Comparison of ENCODE assay signal across 20 mouse cellular contexts in genomic region chr15:30460341-30461125, GRCm38 (mm10).
A peak's percentile ranks its signal among the peaks of the same experiment; 100 is the strongest.
DNase-seq lines count a peak whose midpoint lies in the region; ATAC-seq lines count a peak whose summit lies in the region.
"Had no signal": no experiment of that assay in that cellular context is flagged by ENCODE, and none has a peak within 500 bp of the region (broad histone marks: within the 10 kb centered on the region; RNA-seq: fewer than 3 reads in every experiment).

No protein-coding gene starts in this region.

- no peaks in the 10 kb centered on the region for H3K9me3 ChIP-seq in hindbrain, embryonic 15.5 days
- H3K9me3 ChIP-seq: embryonic facial prominence, embryonic 13.5 days; G1E; heart, embryonic 12.5 days; intestine, embryonic 15.5 days; kidney, embryonic 15.5 days; limb, embryonic 10.5 days; stomach, embryonic 15.5 days had no signal

- 44% methylated on average over 9 of the region's 9 CpGs for WGBS in hindbrain, embryonic 15.5 days

- no peaks in the 10 kb centered on the region for H3K27me3 ChIP-seq in hindbrain, embryonic 15.5 days
- H3K27me3 ChIP-seq: embryonic facial prominence, embryonic 13.5 days; heart, embryonic 12.5 days; intestine, embryonic 15.5 days; kidney, embryonic 15.5 days; stomach, embryonic 15.5 days had no signal

- H3K4me2 ChIP-seq in hindbrain, embryonic 15.5 days: peak overlapping the region; percentile 8; the same call in 1 of the 2 replicates
- H3K4me2 ChIP-seq: embryonic facial prominence, embryonic 13.5 days; heart, embryonic 12.5 days; intestine, embryonic 15.5 days; kidney, embryonic 15.5 days; liver, embryonic 11.5 days; stomach, embryonic 15.5 days had no signal

- no peak overlapping the region for H3K9ac ChIP-seq in hindbrain, embryonic 15.5 days
- H3K9ac ChIP-seq: embryonic facial prominence, embryonic 13.5 days; heart, embryonic 12.5 days; intestine, embryonic 15.5 days; kidney, embryonic 15.5 days; stomach, embryonic 15.5 days had no signal

- H3K36me3 ChIP-seq in hindbrain, embryonic 15.5 days: no peaks in the 10 kb centered on the region
- H3K36me3 ChIP-seq: embryonic facial prominence, embryonic 13.5 days; G1E; heart, embryonic 12.5 days; intestine, embryonic 15.5 days; kidney, embryonic 15.5 days; limb, embryonic 10.5 days; stomach, embryonic 15.5 days had no signal

- peak; percentile 62 for DNase-seq in heart, adult 11 months
- DNase-seq in heart, adult 9 months (ENCODE audit: low spot score in 2 of 2): no peak
- DNase-seq in R1 (ENCODE audit: low read depth, low spot score): peak; percentile 20
- peak; percentile 37 to 60 for DNase-seq in cerebellum, postnatal 25 days
- no peak for DNase-seq in spleen, postnatal 10 days (ENCODE audit: low spot score in 2 of 2)
- DNase-seq in kidney, adult 8-10 months: no peak
- DNase-seq: adrenal gland, postnatal 10 days; lung, adult 2 months; lung, postnatal 36 days; spleen, adult 18-20 months; thymus, adult 2 months had no signal

- H3K4me3 ChIP-seq in hindbrain, embryonic 15.5 days: no peak overlapping the region
- H3K4me3 ChIP-seq: embryonic facial prominence, embryonic 13.5 days; heart, embryonic 12.5 days; intestine, embryonic 15.5 days; kidney, embryonic 15.5 days; limb, embryonic 10.5 days; stomach, embryonic 15.5 days had no signal

- peaks cover 30% of the 10 kb centered on the region for H3K4me1 ChIP-seq in hindbrain, embryonic 15.5 days (replicated peaks)
- H3K4me1 ChIP-seq: intestine, embryonic 15.5 days; limb, embryonic 10.5 days; stomach, embryonic 15.5 days had no signal

- no peak for ATAC-seq in hindbrain, embryonic 15.5 days (ENCODE audit: low FRiP score, low read depth)
- ATAC-seq: intestine, embryonic 15.5 days had no signal

- no peak overlapping the region for H3K27ac ChIP-seq in hindbrain, embryonic 15.5 days (replicated peaks)
- H3K27ac ChIP-seq: embryonic facial prominence, embryonic 13.5 days; intestine, embryonic 15.5 days; kidney, embryonic 15.5 days; limb, embryonic 10.5 days; stomach, embryonic 15.5 days had no signal

Comparison
In these comparisons a context has a peak if more than half of its experiments do, and no peak if none do; other contexts are left out.
1. DNase-seq: peak in heart, adult 11 months (single experiment), R1 (single experiment) and cerebellum, postnatal 25 days (2 of 2); none in heart, adult 9 months (0 of 2), spleen, postnatal 10 days (0 of 2) and kidney, adult 8-10 months (0 of 2).